Mouse (Mus musculus) left cerebral cortex, adult 2 months (tissue): ENCODE results near the gene Crocc. TPM values are rescaled to one million over a fixed set of nuclear protein-coding genes. Genes with fewer than 3 reads are reported as not detected.

Experiments
- DNase-seq, 2 experiments: peaks; one replicate each; pipeline ENCODE4 v3.0.0; 2021 to 2022; ENCODE audit warnings: low spot score in 2 of 2, mixed read lengths in 1 of 2; ENCODE audit errors: extremely low spot score in 1 of 2
- H3K27ac ChIP-seq: fragments of 200-600 bp; 2 replicates; pipeline ENCODE4 v1.8.1; 2022
- H3K4me3 ChIP-seq: fragments of 200-600 bp; 2 replicates; pipeline ENCODE4 v1.8.1; 2022
- CTCF ChIP-seq: fragments of 200-600 bp; IDR thresholded peaks from 2 replicates; pipeline ENCODE4 v1.8.1; 2022; ENCODE audit warnings: antibody characterized with exemption, mild to moderate bottlenecking, moderate library complexity
- intact Hi-C: fragments of 180-260 bp; cut with DNase I; formaldehyde crosslinking; loops from one replicate; pipeline ENCODE4 v1.15.1; 2025
- total RNA-seq, 2 experiments: library from RNA; stranded (reverse); gene quantifications; 2 replicates each; pipeline ENCODE4 v1.2.3; 2021

Crocc gene
- total RNA-seq, 2 experiments from 2014 or later, result 68.1 to 71.3 TPM

DNA sequence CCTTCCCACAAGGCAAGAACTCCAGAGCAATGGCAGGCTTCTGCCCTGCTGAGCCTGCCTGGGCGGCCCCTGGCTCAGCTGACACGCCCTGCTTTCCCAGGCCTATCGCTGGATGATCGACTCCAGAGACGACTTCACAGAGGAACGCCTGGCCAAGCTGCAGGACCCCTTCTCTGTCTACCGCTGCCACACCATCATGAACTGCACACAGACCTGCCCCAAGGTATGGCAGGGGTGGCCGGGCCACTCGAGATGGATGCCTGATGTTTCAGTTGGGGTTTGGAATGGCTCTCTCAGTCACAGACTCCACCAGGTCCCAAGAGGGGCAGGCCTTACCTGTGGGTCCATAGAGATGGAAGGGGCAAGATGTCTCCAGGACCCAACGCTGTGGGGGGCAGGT lies 83.1 kb downstream of the Crocc start:
- TF ChIP-seq CTCF, result no peak
- intact Hi-C loops, result no loop called here
- DNase-seq, result no peak
- Histone ChIP-seq H3K4me3 (no peak overlapping the region), H3K27ac (no peak overlapping the region)

DNA sequence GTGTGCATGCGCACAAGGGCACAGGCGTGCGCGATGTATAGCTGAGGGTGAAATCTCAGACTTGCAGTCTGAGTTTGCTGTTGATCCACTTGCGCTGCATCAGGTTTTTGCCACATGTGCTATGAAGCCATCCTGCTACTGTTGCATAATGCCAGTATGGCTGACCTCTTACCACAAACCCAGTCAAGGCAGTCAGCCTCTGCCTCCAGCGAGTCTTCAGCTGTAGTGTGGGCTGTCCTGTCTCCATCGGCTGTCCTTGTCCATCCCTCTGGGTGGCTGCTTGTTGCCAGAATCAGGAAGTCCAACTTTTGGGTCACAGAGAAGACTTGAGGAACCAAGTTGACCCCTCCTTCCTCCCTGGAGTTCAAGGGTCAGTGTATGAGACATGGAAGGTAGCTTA lies 85.0 kb downstream of the Crocc start:
- Histone ChIP-seq H3K4me3 (no peak overlapping the region), H3K27ac (no peak overlapping the region)
- no peak for TF ChIP-seq CTCF
- intact Hi-C loops, result no loop called here
- no peak for DNase-seq

DNA sequence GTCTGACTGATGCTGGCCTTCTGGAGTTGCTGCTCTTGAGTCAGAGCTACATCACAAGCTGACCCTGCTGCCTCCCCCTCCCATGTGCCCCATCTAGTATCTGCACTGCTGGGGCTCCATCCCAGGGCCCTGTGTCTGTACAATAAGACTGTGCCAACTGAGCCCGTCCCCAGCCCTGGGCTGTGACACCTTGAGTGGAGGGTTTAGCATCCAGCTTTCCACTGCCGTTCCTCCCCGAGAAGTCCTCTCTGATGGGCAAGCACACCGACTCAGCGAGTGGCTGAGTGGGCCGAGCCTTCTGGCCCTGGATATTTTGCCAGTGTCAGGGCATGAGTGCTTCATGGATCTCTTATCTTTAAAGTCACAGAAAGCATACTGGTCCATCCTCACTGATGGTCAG lies 85.9 kb downstream of the Crocc start:
- TF ChIP-seq CTCF, result no peak
- no peak for DNase-seq
- intact Hi-C loops, result no loop called here
- H3K27ac ChIP-seq, result no peak overlapping the region
- no peak overlapping the region for H3K4me3 ChIP-seq

DNA sequence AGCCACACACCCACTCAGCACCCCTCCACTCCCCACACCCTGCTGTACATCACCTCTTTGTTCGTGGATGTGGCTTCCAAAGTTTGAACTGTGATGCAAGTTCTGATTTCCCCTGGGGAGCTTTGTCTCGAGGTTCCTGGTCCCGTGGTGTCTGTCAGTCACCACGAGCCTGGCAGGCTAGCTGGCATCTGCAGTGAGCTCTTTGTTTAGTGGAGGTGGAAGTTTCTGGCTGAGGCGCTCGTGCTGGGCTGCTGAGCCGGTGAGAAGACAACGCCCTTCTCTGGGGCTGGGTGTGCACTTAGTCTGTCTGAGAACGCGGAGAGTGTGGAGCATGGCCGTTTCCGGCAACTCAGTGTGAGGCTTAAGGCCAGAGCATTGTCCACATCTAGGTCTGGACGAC lies 88.7 kb downstream of the Crocc start:
- intact Hi-C loops, result no loop called here
- Histone ChIP-seq H3K4me3 (no peak overlapping the region), H3K27ac (no peak overlapping the region)
- no peak for TF ChIP-seq CTCF
- DNase-seq, result no peak

DNA sequence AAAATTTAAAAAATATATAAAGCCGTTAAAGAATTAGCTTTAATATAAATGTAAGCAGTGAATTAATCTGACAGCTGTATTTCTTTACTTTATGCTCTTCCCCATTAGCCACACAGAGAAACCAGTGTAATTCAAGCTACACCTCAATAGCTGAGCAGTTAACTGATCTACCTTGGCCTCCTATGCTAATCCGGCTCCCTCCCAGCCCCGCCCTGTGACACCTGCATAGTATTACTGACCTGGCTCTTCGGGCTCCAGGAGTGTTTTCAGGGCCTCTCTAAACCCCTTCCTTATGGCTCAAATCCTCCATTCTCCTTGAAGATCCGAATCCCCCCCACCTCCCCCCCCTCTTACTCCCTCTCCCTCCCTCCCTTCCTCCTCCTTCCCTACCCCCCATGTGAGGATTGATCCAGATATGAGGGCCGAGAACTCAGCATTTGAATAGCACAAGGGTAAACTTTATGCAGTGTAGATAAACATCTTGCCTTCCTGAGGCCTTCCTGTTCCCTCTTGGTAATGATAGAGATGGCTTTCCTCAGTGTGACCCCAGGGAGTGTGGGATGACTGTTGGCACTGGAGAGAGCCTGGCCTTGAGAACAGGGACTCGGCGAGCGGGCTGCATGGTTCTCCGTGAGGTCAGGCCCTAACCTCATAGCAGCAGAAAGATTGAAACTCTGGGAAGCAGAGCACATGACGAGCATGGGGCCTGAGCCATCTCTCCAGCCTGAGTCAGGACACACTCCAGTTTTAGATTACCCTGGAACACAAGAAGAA lies 92.8 kb downstream of the Crocc start:
- Histone ChIP-seq H3K4me3 (no peak overlapping the region), H3K27ac (no peak overlapping the region)
- no peak for TF ChIP-seq CTCF
- DNase-seq, result no peak
- intact Hi-C loops, result no loop called here

Other genes with a start within 250 kb of the Crocc start
- gene Padi3, start 249.9 kb downstream of the Crocc start, total RNA-seq, result not detected
- under 1 TPM in 1 of 2 experiments, not detected in 1; 0.09 TPM for gene Padi1, start 214.8 kb downstream of the Crocc start, total RNA-seq
- 10 to 100 TPM; 10.2 to 11.6 TPM for gene Padi2, start 154.2 kb downstream of the Crocc start, total RNA-seq
- gene Sdhb, start 99.3 kb downstream of the Crocc start, total RNA-seq, result 100 to 1,000 TPM; 170 to 178 TPM
- gene Atp13a2, start 73.7 kb downstream of the Crocc start, total RNA-seq, result 100 to 1,000 TPM; 150 to 155 TPM
- gene Mfap2, start 50.1 kb downstream of the Crocc start, total RNA-seq, result 1 to 10 TPM; 4.8 to 4.9 TPM
- 10 to 100 TPM; 44.9 to 45.9 TPM for gene Necap2, start 17.8 kb upstream of the Crocc start, total RNA-seq
- gene Spata21, start 27.8 kb upstream of the Crocc start, total RNA-seq, result under 1 TPM; 0.26 to 0.61 TPM
- 10 to 100 TPM; 44.4 to 59.1 TPM for gene Szrd1, start 79.2 kb upstream of the Crocc start, total RNA-seq
- 10 to 100 TPM; 29.3 to 30.3 TPM for gene Fbxo42, start 87.4 kb upstream of the Crocc start, total RNA-seq
- gene Rsg1, start 153.4 kb upstream of the Crocc start, total RNA-seq, result 1 to 10 TPM; 2.7 to 4.4 TPM
- gene Arhgef19, start 178.9 kb upstream of the Crocc start, total RNA-seq, result 10 to 100 TPM; 17.1 to 18.2 TPM
- 1 to 10 TPM; 1.3 to 1.9 TPM for gene Epha2, start 240.7 kb upstream of the Crocc start, total RNA-seq